Mouse (Mus musculus) intestine, embryonic 15.5 days (tissue): ENCODE results near the gene Tma7. TPM values are rescaled to one million over a fixed set of nuclear protein-coding genes. Genes with fewer than 3 reads are reported as not detected.

Experiments used
- ATAC-seq: fragments of 200-750 bp; cut with Nextera tagmentation; 2 replicates; pipeline ENCODE4 v1.8.0; 2017; ENCODE audit warnings: moderate TSS enrichment, moderate library complexity
- H3K27ac ChIP-seq: fragments of 300-500 bp; sonication (generic); 2 replicates; pipeline ENCODE4 v1.5.1; 2015; ENCODE audit warnings: mild to moderate bottlenecking, inconsistent platforms
- H3K27me3 ChIP-seq: fragments of 300-500 bp; sonication (generic); replicated peaks from 2 replicates; pipeline ENCODE4 v1.6.1; 2015; ENCODE audit warnings: inconsistent platforms
- H3K36me3 ChIP-seq: fragments of 300-500 bp; sonication (generic); 2 replicates; pipeline ENCODE4 v1.6.1; 2015; ENCODE audit warnings: inconsistent platforms
- H3K4me1 ChIP-seq: fragments of 300-500 bp; sonication (generic); replicated peaks from 2 replicates; pipeline ENCODE4 v1.6.1; 2015; ENCODE audit warnings: inconsistent platforms
- H3K4me2 ChIP-seq: fragments of 300-500 bp; sonication (generic); replicated peaks from 2 replicates; pipeline ENCODE4 v1.6.1; 2015; ENCODE audit warnings: mild to moderate bottlenecking, inconsistent platforms
- H3K4me3 ChIP-seq: fragments of 300-500 bp; sonication (generic); replicated peaks from 2 replicates; pipeline ENCODE4 v1.5.1; 2015; ENCODE audit warnings: inconsistent platforms
- H3K9ac ChIP-seq: fragments of 300-500 bp; sonication (generic); 2 replicates; pipeline ENCODE4 v1.6.1; 2015; ENCODE audit warnings: inconsistent platforms
- H3K9me3 ChIP-seq: fragments of 300-500 bp; sonication (generic); 2 replicates; pipeline ENCODE4 v1.6.1; 2016; ENCODE audit warnings: inconsistent platforms
- WGBS: fragments of 180-500 bp; shearing (Covaris S2); methylation state at CpG from one replicate; pipeline ENCODE4 v1.1.7; 2015; 5-methylcytosine and 5-hydroxymethylcytosine counted together
- polyA plus RNA-seq: library from polyadenylated mRNA; unstranded; fragments of >200 nt; fragmentation: Nextera tagmentation; extraction: Ambion mirVana; gene quantifications from 2 replicates; pipeline ENCODE4 v1.2.1, GENCODE M21; 2015

Gene Tma7
- polyA plus RNA-seq, 1 experiment from 2014 or later, result 707 TPM

DNA sequence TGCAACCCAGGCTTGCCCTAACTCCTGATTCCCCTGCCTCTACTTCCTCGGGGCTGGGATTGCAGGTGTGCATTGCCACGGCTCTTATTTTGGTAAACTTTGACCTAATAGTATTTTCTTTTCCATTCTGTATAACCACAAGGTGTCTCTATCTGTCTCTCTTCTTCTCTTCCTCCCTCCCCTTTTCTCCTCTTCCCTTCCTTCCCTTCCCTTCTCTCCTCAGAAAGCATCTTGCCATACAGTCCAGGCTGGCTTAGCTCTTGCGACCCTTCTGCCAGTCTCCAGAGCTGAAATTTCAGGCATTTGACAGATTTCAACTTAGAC is 31.8 kb downstream of the Tma7 start:
- no peak overlapping the region for H3K27ac ChIP-seq
- 71% methylated on average over 3 of the region's 3 CpGs for WGBS
- no peak for ATAC-seq
- no peak overlapping the region for H3K9ac ChIP-seq
- H3K27me3 ChIP-seq, result no peaks in the 10 kb centered on the region
- no peak overlapping the region for H3K4me2 ChIP-seq
- H3K4me3 ChIP-seq, result no peak overlapping the region
- H3K36me3 ChIP-seq, result no peaks in the 10 kb centered on the region
- no peaks in the 10 kb centered on the region for H3K9me3 ChIP-seq
- peaks cover 4% of the 10 kb centered on the region for H3K4me1 ChIP-seq

- Histone ChIP-seq H3K4me1 (peaks cover 4% of the 10 kb centered on the region), H3K9ac (no peak overlapping the region), H3K9me3 (no peaks in the 10 kb centered on the region), H3K4me3 (no peak overlapping the region), H3K4me2 (no peak overlapping the region), H3K27ac (no peak overlapping the region), H3K27me3 (no peaks in the 10 kb centered on the region), H3K36me3 (no peaks in the 10 kb centered on the region)
- 73% methylated on average over 9 of the region's 9 CpGs for WGBS
- no peak for ATAC-seq
Measured at GRCm38 (mm10) chr9:109049996-109050673, 32.3 kb downstream of the Tma7 start.

- ATAC-seq, result no peak
- 69% methylated on average over 7 of the region's 7 CpGs for WGBS
- H3K4me2 ChIP-seq, result no peak overlapping the region
- H3K27me3 ChIP-seq, result no peaks in the 10 kb centered on the region
- H3K4me3 ChIP-seq, result no peak overlapping the region
- no peak overlapping the region for H3K27ac ChIP-seq
- H3K36me3 ChIP-seq, result no peaks in the 10 kb centered on the region
- no peaks in the 10 kb centered on the region for H3K9me3 ChIP-seq
- H3K4me1 ChIP-seq, result peaks cover 2% of the 10 kb centered on the region; the same call in 1 of the 2 replicates
- no peak overlapping the region for H3K9ac ChIP-seq
Measured at GRCm38 (mm10) chr9:109049316-109049715, 33.1 kb downstream of the Tma7 start.

GRCm38 (mm10) chr9:109046306-109046705 is 36.1 kb downstream of the Tma7 start:
- H3K27ac ChIP-seq, result no peak overlapping the region
- no peak overlapping the region for H3K9ac ChIP-seq
- H3K9me3 ChIP-seq, result no peaks in the 10 kb centered on the region
- 34% methylated on average over 5 of the region's 5 CpGs for WGBS
- ATAC-seq, result no peak; the same call in 1 of the 2 replicates
- no peaks in the 10 kb centered on the region for H3K36me3 ChIP-seq
- peaks cover 2% of the 10 kb centered on the region for H3K4me1 ChIP-seq
- H3K4me2 ChIP-seq, result no peak overlapping the region
- no peaks in the 10 kb centered on the region for H3K27me3 ChIP-seq
- no peak overlapping the region for H3K4me3 ChIP-seq

DNA sequence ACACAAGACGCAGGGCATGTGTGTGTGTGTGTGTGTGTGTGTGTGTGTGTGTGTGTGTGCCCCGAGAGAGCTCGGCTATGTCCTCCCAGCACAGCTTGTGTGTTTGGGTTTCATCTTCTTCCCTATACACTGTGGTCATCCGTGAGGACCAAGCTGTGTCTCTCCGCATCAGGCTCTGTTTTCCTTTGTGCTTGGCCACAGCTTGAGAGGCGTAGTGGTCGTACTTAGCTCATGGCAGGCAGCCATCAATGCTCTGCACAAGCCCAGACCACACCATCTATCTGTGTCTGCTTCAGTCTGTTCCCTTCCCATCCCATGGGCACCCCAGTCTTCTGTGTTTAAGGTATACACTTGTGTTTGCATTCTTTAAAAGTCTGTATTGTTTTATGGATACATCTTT is 41.0 kb downstream of the Tma7 start:
- H3K27ac ChIP-seq, result peak overlapping the region; percentile 78
- no peak overlapping the region for H3K4me3 ChIP-seq
- peak overlapping the region; percentile 23; the same call in 1 of the 2 replicates for H3K9ac ChIP-seq
- no peaks in the 10 kb centered on the region for H3K36me3 ChIP-seq
- peaks cover 28% of the 10 kb centered on the region for H3K4me1 ChIP-seq
- ATAC-seq, result peak; percentile 2; the same call in 1 of the 2 replicates
- no peaks in the 10 kb centered on the region for H3K27me3 ChIP-seq
- H3K9me3 ChIP-seq, result no peaks in the 10 kb centered on the region
- H3K4me2 ChIP-seq, result peak overlapping the region; percentile 78
- WGBS, result 55% methylated on average over 7 of the region's 7 CpGs

DNA sequence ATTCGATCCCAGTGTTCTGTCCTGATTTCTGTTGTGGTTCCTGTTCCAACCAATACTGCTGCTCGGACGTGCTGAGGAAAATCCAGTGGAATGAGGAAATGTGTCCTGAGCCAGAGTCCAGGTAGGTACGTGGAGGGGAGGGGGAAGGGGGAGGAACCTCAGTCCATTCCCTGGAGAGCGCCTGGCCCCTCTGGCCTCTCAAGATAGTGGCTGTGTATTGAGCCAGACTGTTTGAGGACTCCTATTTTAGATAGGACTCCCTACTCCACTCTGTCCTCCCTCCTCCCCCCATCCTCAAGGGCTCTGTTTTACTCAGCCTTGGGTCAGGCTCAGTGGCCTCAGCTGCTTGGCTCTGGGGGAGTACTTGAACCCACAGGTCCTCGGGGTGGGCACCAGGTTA is 41.5 kb downstream of the Tma7 start:
- WGBS, result 53% methylated on average over 6 of the region's 6 CpGs
- no peaks in the 10 kb centered on the region for H3K36me3 ChIP-seq
- H3K9me3 ChIP-seq, result no peaks in the 10 kb centered on the region
- peaks cover 28% of the 10 kb centered on the region for H3K4me1 ChIP-seq
- peak overlapping the region; percentile 78 for H3K4me2 ChIP-seq
- H3K4me3 ChIP-seq, result no peak overlapping the region
- ATAC-seq, result peak; percentile 81
- no peaks in the 10 kb centered on the region for H3K27me3 ChIP-seq
- H3K27ac ChIP-seq, result peak overlapping the region; percentile 78
- H3K9ac ChIP-seq, result peak overlapping the region; percentile 36; the same call in 1 of the 2 replicates

DNA sequence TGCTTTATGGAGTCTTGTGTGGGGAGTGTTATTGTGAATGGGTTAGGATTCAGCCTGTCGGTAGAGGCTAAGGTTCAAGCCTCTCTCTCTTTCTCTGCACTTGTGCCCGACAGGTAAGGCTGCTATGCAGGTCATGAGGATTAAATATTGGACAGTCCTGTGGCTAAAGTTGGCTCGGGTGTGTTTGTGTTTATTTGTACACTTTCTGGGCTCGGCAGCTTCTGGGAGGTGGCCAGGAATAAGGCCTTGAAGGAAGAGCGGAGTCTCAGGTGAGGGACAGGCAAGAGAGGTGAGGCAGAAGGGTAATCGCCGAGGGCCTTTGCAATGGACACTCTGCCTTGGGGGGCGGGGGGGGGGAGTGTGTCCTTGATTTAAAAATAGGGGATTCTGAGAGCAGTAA is 42.2 kb downstream of the Tma7 start:
- Histone ChIP-seq H3K4me3 (no peak overlapping the region), H3K27ac (peak overlapping the region; percentile 78), H3K9me3 (no peaks in the 10 kb centered on the region), H3K36me3 (no peaks in the 10 kb centered on the region), H3K4me2 (peak overlapping the region; percentile 78), H3K4me1 (peaks cover 28% of the 10 kb centered on the region), H3K27me3 (no peaks in the 10 kb centered on the region), H3K9ac (0 out of 2 replicates have a peak overlapping the region, but pooled peaks have one; percentile 10)
- ATAC-seq, result peak; percentile 1; the same call in 1 of the 2 replicates
- WGBS, result 61% methylated on average over 8 of the region's 8 CpGs

GRCm38 (mm10) chr9:109039681-109040080 is 42.7 kb downstream of the Tma7 start:
- Histone ChIP-seq H3K4me3 (peak overlapping the region; percentile 64), H3K27me3 (no peaks in the 10 kb centered on the region), H3K9me3 (no peaks in the 10 kb centered on the region), H3K4me1 (peaks cover 28% of the 10 kb centered on the region), H3K27ac (no peak overlapping the region), H3K9ac (0 out of 2 replicates have a peak overlapping the region, but pooled peaks have one; percentile 10), H3K4me2 (peak overlapping the region; percentile 78), H3K36me3 (no peaks in the 10 kb centered on the region)
- ATAC-seq, result 0 out of 2 replicates have a peak, but pooled peaks have one; percentile 32
- WGBS, result 68% methylated on average over 4 of the region's 4 CpGs

- ATAC-seq, result peak; percentile 35
- Histone ChIP-seq H3K4me3 (peak overlapping the region; percentile 64), H3K27me3 (no peaks in the 10 kb centered on the region), H3K36me3 (no peaks in the 10 kb centered on the region), H3K9me3 (no peaks in the 10 kb centered on the region), H3K4me1 (peaks cover 28% of the 10 kb centered on the region), H3K9ac (peak overlapping the region; percentile 75), H3K4me2 (peak overlapping the region; percentile 78), H3K27ac (peak overlapping the region; percentile 78)
- WGBS, result 12% methylated on average over 8 of the region's 8 CpGs
Measured at GRCm38 (mm10) chr9:109038901-109039364, 43.5 kb downstream of the Tma7 start.

DNA sequence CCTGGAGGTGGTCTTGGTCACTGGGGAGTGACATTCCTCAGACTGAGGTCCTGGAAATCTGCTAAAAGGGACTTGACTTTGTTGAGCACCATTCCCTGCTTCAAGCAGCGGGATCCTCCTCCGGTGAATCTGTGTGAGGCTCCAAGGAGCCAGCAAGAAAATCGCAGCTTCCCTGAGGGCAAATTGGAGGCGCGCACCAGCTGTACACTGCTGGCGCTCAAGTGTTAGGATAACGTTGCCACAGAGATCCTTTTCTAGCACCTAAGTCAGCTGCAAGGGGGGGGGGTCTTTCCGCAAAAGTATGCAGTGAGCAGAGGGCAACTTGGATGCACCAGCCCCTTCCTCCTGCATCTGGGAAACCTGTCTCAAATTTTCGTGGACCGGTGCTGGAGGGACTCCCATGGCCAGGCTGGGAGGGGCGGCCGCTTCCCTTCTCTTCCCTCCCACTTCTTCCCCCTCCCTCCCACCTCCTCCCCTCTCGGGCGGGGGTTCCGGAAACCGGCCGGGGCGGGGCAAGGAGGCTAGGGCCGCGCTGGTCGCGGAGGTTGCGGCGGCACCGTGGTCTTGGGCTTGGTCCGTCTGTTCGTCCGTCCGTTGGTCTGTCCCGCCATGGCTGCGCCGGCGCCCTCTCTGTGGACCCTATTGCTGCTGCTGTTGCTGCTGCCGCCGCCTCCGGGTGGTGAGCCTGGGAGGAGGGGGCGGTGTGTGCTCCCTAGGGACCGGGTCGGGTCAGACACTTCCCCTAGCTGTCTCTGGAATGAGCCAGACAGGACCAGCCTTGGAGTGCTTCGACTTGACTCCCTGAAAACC is 44.1 kb downstream of the Tma7 start, which contains the start of gene Shisa5:
Gene Shisa5 (plus strand): TSS at position 480 of the 810 bp plus-strand sequence.
- peak within 1 kb of the TSS; percentile 78 for H3K4me2 ChIP-seq
- H3K9ac ChIP-seq, result peak within 1 kb of the TSS; percentile 75
- H3K36me3 ChIP-seq, result no peaks in the 10 kb centered on the region
- no peaks in the 10 kb centered on the region for H3K27me3 ChIP-seq
- peak within 1 kb of the TSS; percentile 64 for H3K4me3 ChIP-seq
- WGBS, result under 1% methylated on average over 36 of the region's 40 CpGs
- peak; percentile 89 for ATAC-seq
- peaks cover 28% of the 10 kb centered on the region for H3K4me1 ChIP-seq
- H3K9me3 ChIP-seq, result no peaks in the 10 kb centered on the region
- peak within 1 kb of the TSS; percentile 78 for H3K27ac ChIP-seq

GRCm38 (mm10) chr9:109032435-109032834 is 50.0 kb downstream of the Tma7 start:
- no peak overlapping the region for H3K27ac ChIP-seq

DNA sequence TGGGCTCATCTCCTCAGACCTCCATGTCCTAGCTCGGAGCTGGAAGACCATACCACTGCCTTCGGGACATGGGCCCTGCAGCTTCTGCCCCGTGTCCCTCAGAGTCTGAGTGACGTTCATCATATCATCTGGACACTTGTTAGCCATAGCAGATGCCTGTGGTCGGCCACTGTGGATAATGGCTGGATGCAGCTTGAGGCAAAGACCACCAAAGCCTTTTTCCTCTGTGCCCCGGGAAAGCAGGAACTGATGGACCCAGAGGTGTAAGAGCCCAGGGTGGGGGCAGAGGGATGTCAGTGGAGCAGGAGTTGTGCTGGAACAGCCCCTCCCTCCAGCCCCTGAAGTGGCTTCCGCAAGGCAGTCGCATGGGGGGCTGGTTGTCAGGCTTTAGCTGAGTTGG is 50.7 kb downstream of the Tma7 start:
- Histone ChIP-seq H3K36me3 (no peaks in the 10 kb centered on the region; the same call in 1 of the 2 replicates), H3K9me3 (no peaks in the 10 kb centered on the region), H3K4me1 (no peaks in the 10 kb centered on the region), H3K4me2 (no peak overlapping the region), H3K27ac (no peak overlapping the region), H3K9ac (no peak overlapping the region), H3K27me3 (no peaks in the 10 kb centered on the region), H3K4me3 (no peak overlapping the region)
- WGBS, result 80% methylated on average over 8 of the region's 8 CpGs
- ATAC-seq, result no peak

More at GRCm38 (mm10) chr9:109032435-109032834, 50.0 kb downstream of the Tma7 start:
- Histone ChIP-seq H3K36me3 (no peaks in the 10 kb centered on the region), H3K4me2 (no peak overlapping the region), H3K9ac (no peak overlapping the region), H3K9me3 (no peaks in the 10 kb centered on the region), H3K27me3 (no peaks in the 10 kb centered on the region), H3K4me1 (no peaks in the 10 kb centered on the region), H3K4me3 (no peak overlapping the region)
- no peak for ATAC-seq
- 79% methylated on average over 6 of the region's 6 CpGs for WGBS
